Mouse (Mus musculus): ENCODE results near the gene Zbed4.

GRCm38 (mm10) chr15:88702501-88702900 is 49.0 kb upstream of the Zbed4 start:
- TF ChIP-seq CTCF (IDR thresholded peaks at IDR 0.05; ENCODE audit: low read depth) (no peak), EP300 (IDR thresholded peaks at IDR 0.05; ENCODE audit: low read depth) (no peak)
